Mouse (Mus musculus) cortical plate, adult 2 months (tissue): ENCODE data around the gene Clk3.

Experiments
- CTCF ChIP-seq: fragments of 200-500 bp; IDR thresholded peaks from 2 replicates; pipeline ENCODE4 v1.5.1; 2011; ENCODE audit warnings: mild to moderate bottlenecking, control low read depth, low read length; ENCODE audit not compliant: insufficient read depth; ENCODE audit errors: extremely low read depth
- POLR2A ChIP-seq: fragments of 200-500 bp; IDR thresholded peaks from 2 replicates; pipeline ENCODE4 v1.6.1; 2011; ENCODE audit warnings: mild to moderate bottlenecking, low read length, control low read depth; ENCODE audit not compliant: insufficient read depth; ENCODE audit errors: extremely low read depth

- TF ChIP-seq CTCF, result peak; percentile 31; the same call in 1 of the 2 replicates
- no peak for TF ChIP-seq POLR2A
Measured at GRCm38 (mm10) chr9:57728312-57728711, 37.3 kb downstream of the Clk3 start.
